Mouse (Mus musculus) yolk sac, embryonic 10.5 days (tissue): Measurements from ENCODE around the gene Efs.

Experiments
- DNase-seq: peaks from one replicate; pipeline ENCODE4 v3.0.0-alpha.2; 2017; ENCODE audit warnings: low spot score

Efs gene

GRCm38 (mm10) chr14:54868026-54868425 lies 57.9 kb downstream of the Efs start:
- no peak for DNase-seq

GRCm38 (mm10) chr14:54866936-54867335 lies 59.0 kb downstream of the Efs start:
- no peak for DNase-seq
